Mouse (Mus musculus) MEL (cell line): ENCODE measurements at regions not wholly inside any gene's neighbourhood (a gene's known extent, or its start where the extent isn't known, plus 50 kb on each side); places are given as distances from the start of the nearest gene placed in this dataset.

ENCODE experiments used
- CTCF ChIP-seq, 3 experiments: IDR thresholded peaks in 2 of 3; conservative IDR thresholded peaks in 1 of 3; 2 replicates each; pipeline ENCODE4 v1.5.1; 2011 to 2012; ENCODE audit warnings: low read length in 3 of 3, low read depth in 2 of 3, mild to moderate bottlenecking in 2 of 3, improper control_type of control experiment in 1 of 3, inconsistent platforms in 1 of 3, mixed read lengths in 1 of 3, moderate library complexity in 1 of 3; ENCODE audit not compliant: control insufficient read depth in 1 of 3, insufficient read depth in 1 of 3, poor library complexity in 1 of 3, severe bottlenecking in 1 of 3
- E2F4 ChIP-seq: IDR thresholded peaks from 2 replicates; pipeline ENCODE4 v1.6.1; 2011; ENCODE audit warnings: low read depth, low read length, improper control_type of control experiment, borderline replicate concordance
- EP300 ChIP-seq, 2 experiments: IDR thresholded peaks; 2 replicates each; pipeline ENCODE4 v1.6.1; 2011; ENCODE audit warnings: improper control_type of control experiment in 2 of 2, low read length in 2 of 2, low read depth in 1 of 2, mild to moderate bottlenecking in 1 of 2
- GATA1 ChIP-seq: IDR thresholded peaks from 2 replicates; pipeline ENCODE4 v1.6.1; 2011; ENCODE audit warnings: low read depth, low read length, improper control_type of control experiment
- MEF2A ChIP-seq: IDR thresholded peaks from 2 replicates; pipeline ENCODE4 v1.6.1; 2014; ENCODE audit warnings: low read depth, mild to moderate bottlenecking, inconsistent platforms, low read length, improper control_type of control experiment; ENCODE audit not compliant: poor library complexity, insufficient replicate concordance, severe bottlenecking; ENCODE audit errors: extremely low read depth
- POLR2AphosphoS2 ChIP-seq: IDR thresholded peaks from 2 replicates; pipeline ENCODE4 v1.6.1; 2011; ENCODE audit warnings: low read length, improper control_type of control experiment
- SMC3 ChIP-seq: IDR thresholded peaks from 2 replicates; pipeline ENCODE4 v1.6.1; 2011; ENCODE audit warnings: low read depth, low read length, improper control_type of control experiment
- TCF12 ChIP-seq: IDR thresholded peaks from 2 replicates; pipeline ENCODE4 v1.6.1; 2014; ENCODE audit warnings: low read depth, mild to moderate bottlenecking, inconsistent platforms, low read length, improper control_type of control experiment, moderate library complexity

- no peak for TF ChIP-seq SMC3
- no peak for TF ChIP-seq E2F4
- no peak for TF ChIP-seq POLR2AphosphoS2
- TF ChIP-seq EP300 (IDR thresholded peaks at IDR 0.05; ENCODE audit: low read depth in 1 of 2, low read length in 2 of 2) = no peak
- no peak for TF ChIP-seq TCF12
- TF ChIP-seq MEF2A = no peak
- no peak for TF ChIP-seq CTCF (IDR thresholded peaks at IDR 0.05 in 2 of 3, conservative IDR thresholded peaks at IDR 0.05 in 1 of 3; ENCODE audit: control insufficient read depth in 1 of 3, insufficient read depth in 1 of 3, low read depth in 2 of 3, low read length in 3 of 3, poor library complexity in 1 of 3, severe bottlenecking in 1 of 3)
- no peak for TF ChIP-seq GATA1
Observed at GRCm38 (mm10) chr9:115548722-115549349, 238.6 kb upstream of the Stt3b start.
